Mouse (Mus musculus): ENCODE data around the gene Hrk. TPM values are rescaled to one million over a fixed set of nuclear protein-coding genes. Genes with fewer than 3 reads are reported as not detected.

The Hrk gene
- total RNA-seq, 2 experiments from 2014 or later, result 32.7 to 32.8 TPM

- DNase-seq (ENCODE audit: extremely low spot score in 1 of 2, low spot score in 2 of 2), result peak; percentile 87 to 93
- intact Hi-C loops (cut with DNase I), result no loop called here
Observed at GRCm38 (mm10) chr5:118154839-118155564, 9.4 kb upstream of the Hrk start, which contains the start of gene Fbxw8. Gene Fbxw8, minus strand, starts transcription at chr5:118155464.

- no peak for DNase-seq (ENCODE audit: extremely low spot score in 1 of 2, low spot score in 2 of 2)
Observed at GRCm38 (mm10) chr5:118155565-118155947, 8.9 kb upstream of the Hrk start.

GRCm38 (mm10) chr5:118156976-118157375 lies 7.5 kb upstream of the Hrk start:
- intact Hi-C loops (cut with DNase I), result no loop called here
- DNase-seq (ENCODE audit: extremely low spot score in 1 of 2, low spot score in 2 of 2), result no peak

More at GRCm38 (mm10) chr5:118155565-118155947, 8.9 kb upstream of the Hrk start:
- intact Hi-C loops (cut with DNase I), result no loop called here

- intact Hi-C loops (cut with DNase I), result loop anchor here (10.0 kb wide), 1 partner anchor 146 kb away; no protein-coding TSS in a partner anchor
Observed at GRCm38 (mm10) chr5:118160691-118161090, 3.8 kb upstream of the Hrk start.

GRCm38 (mm10) chr5:118165462-118165861 lies 1.0 kb downstream of the Hrk start:
- DNase-seq (ENCODE audit: extremely low spot score in 1 of 2, low spot score in 2 of 2), result no peak
- intact Hi-C loops (cut with DNase I), result loop anchor here (5.0 to 10.0 kb wide), 2 partner anchors 48 to 151 kb away; no protein-coding TSS in a partner anchor

More at GRCm38 (mm10) chr5:118160691-118161090, 3.8 kb upstream of the Hrk start:
- DNase-seq (ENCODE audit: extremely low spot score in 1 of 2, low spot score in 2 of 2), result no peak

GRCm38 (mm10) chr5:118167561-118167995 lies 3.1 kb downstream of the Hrk start:
- DNase-seq (ENCODE audit: extremely low spot score in 1 of 2, low spot score in 2 of 2), result peak in 1 of 2 experiments; percentile 65
- intact Hi-C loops (cut with DNase I), result loop anchor here (5.0 to 10.0 kb wide), 2 partner anchors 50 to 153 kb away; no protein-coding TSS in a partner anchor

- intact Hi-C loops (cut with DNase I), result loop anchor here (5.0 to 10.0 kb wide), 3 partner anchors 52 to 155 kb away; partner anchors contain the start of genes 2410131K14Rik and Rnft2
- DNase-seq (ENCODE audit: extremely low spot score in 1 of 2, low spot score in 2 of 2), result peak in 1 of 2 experiments; percentile 70
Observed at GRCm38 (mm10) chr5:118169222-118170221, 5.1 kb downstream of the Hrk start.

GRCm38 (mm10) chr5:118170888-118171529 lies 6.6 kb downstream of the Hrk start:
- no peak for DNase-seq (ENCODE audit: extremely low spot score in 1 of 2, low spot score in 2 of 2)
- intact Hi-C loops (cut with DNase I), result loop anchor here (5.0 kb wide), 1 partner anchor 76 kb away; the partner anchor contains the start of genes 2410131K14Rik and Rnft2

GRCm38 (mm10) chr5:118171665-118172064 lies 7.2 kb downstream of the Hrk start:
- intact Hi-C loops (cut with DNase I), result loop anchor here (5.0 kb wide), 1 partner anchor 76 kb away; the partner anchor contains the start of genes 2410131K14Rik and Rnft2
- DNase-seq (ENCODE audit: extremely low spot score in 1 of 2, low spot score in 2 of 2), result peak in 1 of 2 experiments; percentile 74

- no peak for DNase-seq (ENCODE audit: extremely low spot score in 1 of 2, low spot score in 2 of 2)
- intact Hi-C loops (cut with DNase I), result loop anchor here (5.0 kb wide), 1 partner anchor 75 kb away; the partner anchor contains the start of genes 2410131K14Rik and Rnft2
Observed at GRCm38 (mm10) chr5:118172078-118172723, 7.8 kb downstream of the Hrk start.

- no peak for DNase-seq (ENCODE audit: extremely low spot score in 1 of 2, low spot score in 2 of 2)
- intact Hi-C loops (cut with DNase I), result loop anchor here (5.0 kb wide), 1 partner anchor 73 kb away; the partner anchor contains the start of genes 2410131K14Rik and Rnft2
Observed at GRCm38 (mm10) chr5:118174310-118175009, 10.0 kb downstream of the Hrk start.

- intact Hi-C loops (cut with DNase I), result no loop called here
- no peak for DNase-seq (ENCODE audit: extremely low spot score in 1 of 2, low spot score in 2 of 2)
Observed at GRCm38 (mm10) chr5:118175137-118175536, 10.7 kb downstream of the Hrk start.

GRCm38 (mm10) chr5:118177640-118178039 lies 13.2 kb downstream of the Hrk start:
- intact Hi-C loops (cut with DNase I), result no loop called here

GRCm38 (mm10) chr5:118186903-118187633 lies 22.6 kb downstream of the Hrk start:
- no peak for DNase-seq (ENCODE audit: extremely low spot score in 1 of 2, low spot score in 2 of 2)

More at GRCm38 (mm10) chr5:118177640-118178039, 13.2 kb downstream of the Hrk start:
- no peak for DNase-seq (ENCODE audit: extremely low spot score in 1 of 2, low spot score in 2 of 2)

GRCm38 (mm10) chr5:118188356-118188755 lies 23.9 kb downstream of the Hrk start:
- intact Hi-C loops (cut with DNase I), result no loop called here

More at GRCm38 (mm10) chr5:118186903-118187633, 22.6 kb downstream of the Hrk start:
- intact Hi-C loops (cut with DNase I), result no loop called here

GRCm38 (mm10) chr5:118190491-118190890 lies 26.0 kb downstream of the Hrk start:
- intact Hi-C loops (cut with DNase I), result no loop called here
- DNase-seq (ENCODE audit: extremely low spot score in 1 of 2, low spot score in 2 of 2), result no peak

More at GRCm38 (mm10) chr5:118188356-118188755, 23.9 kb downstream of the Hrk start:
- no peak for DNase-seq (ENCODE audit: extremely low spot score in 1 of 2, low spot score in 2 of 2)

All from left cerebral cortex, postnatal 10 days (tissue).